Mouse (Mus musculus): Measurements from ENCODE around the gene Unc119. TPM values are rescaled to one million over a fixed set of nuclear protein-coding genes. Genes with fewer than 3 reads are reported as not detected.

Gene Unc119
- polyA plus RNA-seq, 1 experiment from 2014 or later, result 80.6 TPM

GRCm38 (mm10) chr11:78324000-78324785, 19.1 kb upstream of the Unc119 start:
- WGBS, result 89% methylated on average over 15 of the region's 15 CpGs
- Histone ChIP-seq H3K4me3 (no peak overlapping the region), H3K36me3 (peaks cover 34% of the 10 kb centered on the region), H3K9me3 (no peaks in the 10 kb centered on the region), H3K4me2 (replicated peaks) (no peak overlapping the region), H3K9ac (replicated peaks) (no peak overlapping the region), H3K27ac (replicated peaks) (no peak overlapping the region), H3K27me3 (no peaks in the 10 kb centered on the region), H3K4me1 (peaks cover 21% of the 10 kb centered on the region)
- no peak for ATAC-seq (ENCODE audit: low FRiP score, low read depth)

GRCm38 (mm10) chr11:78324965-78325364, 18.3 kb upstream of the Unc119 start:
- H3K27me3 ChIP-seq, result no peaks in the 10 kb centered on the region
- peaks cover 26% of the 10 kb centered on the region for H3K4me1 ChIP-seq
- H3K4me3 ChIP-seq, result no peak overlapping the region
- no peaks in the 10 kb centered on the region for H3K9me3 ChIP-seq
- H3K36me3 ChIP-seq, result peaks cover 27% of the 10 kb centered on the region
- WGBS, result 95% methylated on average over 12 of the region's 12 CpGs
- no peak overlapping the region for H3K4me2 ChIP-seq (replicated peaks)
- H3K27ac ChIP-seq (replicated peaks), result no peak overlapping the region
- ATAC-seq (ENCODE audit: low FRiP score, low read depth), result no peak
- no peak overlapping the region for H3K9ac ChIP-seq (replicated peaks)

- ATAC-seq (ENCODE audit: low FRiP score, low read depth), result no peak
- H3K4me1 ChIP-seq, result peaks cover 22% of the 10 kb centered on the region
Observed at GRCm38 (mm10) chr11:78327215-78327614, 16.1 kb upstream of the Unc119 start.

GRCm38 (mm10) chr11:78327634-78328511, 15.4 kb upstream of the Unc119 start, which contains the start of gene Pigs:
Pigs (plus strand) TSS chr11:78328415.
- Histone ChIP-seq H3K36me3 (peaks cover 6% of the 10 kb centered on the region), H3K4me2 (replicated peaks) (peak within 1 kb of the TSS; percentile 93), H3K4me3 (peak within 1 kb of the TSS; percentile 85), H3K9me3 (no peaks in the 10 kb centered on the region), H3K9ac (replicated peaks) (peak within 1 kb of the TSS; percentile 89), H3K27ac (replicated peaks) (no peak within 1 kb of the TSS), H3K4me1 (peaks cover 16% of the 10 kb centered on the region), H3K27me3 (no peaks in the 10 kb centered on the region)
- 14% methylated on average over 37 of the region's 37 CpGs for WGBS
- ATAC-seq (ENCODE audit: low FRiP score, low read depth), result peak; percentile 98

More at GRCm38 (mm10) chr11:78327215-78327614, 16.1 kb upstream of the Unc119 start:
- Histone ChIP-seq H3K9ac (replicated peaks) (no peak overlapping the region), H3K27me3 (no peaks in the 10 kb centered on the region), H3K4me2 (replicated peaks) (no peak overlapping the region), H3K36me3 (peaks cover 5% of the 10 kb centered on the region), H3K4me3 (no peak overlapping the region), H3K27ac (replicated peaks) (no peak overlapping the region), H3K9me3 (no peaks in the 10 kb centered on the region)
- WGBS, result 90% methylated on average over 4 of the region's 4 CpGs

- Histone ChIP-seq H3K27me3 (no peaks in the 10 kb centered on the region), H3K27ac (replicated peaks) (no peak overlapping the region), H3K4me1 (peaks cover 12% of the 10 kb centered on the region), H3K36me3 (peaks cover 13% of the 10 kb centered on the region), H3K4me3 (peak overlapping the region; percentile 85), H3K9ac (replicated peaks) (peak overlapping the region; percentile 89), H3K9me3 (no peaks in the 10 kb centered on the region), H3K4me2 (replicated peaks) (peak overlapping the region; percentile 93)
- ATAC-seq (ENCODE audit: low FRiP score, low read depth), result peak; percentile 78
- WGBS, result under 1% methylated on average over 38 of the region's 41 CpGs
Observed at GRCm38 (mm10) chr11:78328512-78329056, 14.7 kb upstream of the Unc119 start.

GRCm38 (mm10) chr11:78332676-78333075, 10.6 kb upstream of the Unc119 start:
- H3K27ac ChIP-seq (replicated peaks), result no peak overlapping the region
- H3K27me3 ChIP-seq, result no peaks in the 10 kb centered on the region
- H3K36me3 ChIP-seq, result peaks cover 48% of the 10 kb centered on the region
- H3K9me3 ChIP-seq, result no peaks in the 10 kb centered on the region
- H3K4me3 ChIP-seq, result no peak overlapping the region
- no peak overlapping the region for H3K9ac ChIP-seq (replicated peaks)
- peaks cover 12% of the 10 kb centered on the region for H3K4me1 ChIP-seq
- WGBS, result 96% methylated on average over 12 of the region's 12 CpGs
- no peak for ATAC-seq (ENCODE audit: low FRiP score, low read depth)
- no peak overlapping the region for H3K4me2 ChIP-seq (replicated peaks)

- Histone ChIP-seq H3K4me1 (peaks cover 7% of the 10 kb centered on the region), H3K9ac (replicated peaks) (no peak overlapping the region), H3K27me3 (no peaks in the 10 kb centered on the region), H3K4me3 (no peak overlapping the region), H3K27ac (replicated peaks) (no peak overlapping the region), H3K36me3 (peaks cover 55% of the 10 kb centered on the region), H3K9me3 (no peaks in the 10 kb centered on the region), H3K4me2 (replicated peaks) (no peak overlapping the region)
- 97% methylated on average over 5 of the region's 5 CpGs for WGBS
- no peak for ATAC-seq (ENCODE audit: low FRiP score, low read depth)
Observed at GRCm38 (mm10) chr11:78333992-78334391, 9.3 kb upstream of the Unc119 start.

GRCm38 (mm10) chr11:78337040-78337439, 6.2 kb upstream of the Unc119 start:
- H3K36me3 ChIP-seq, result peaks cover 81% of the 10 kb centered on the region
- H3K4me3 ChIP-seq, result no peak overlapping the region
- no peak overlapping the region for H3K4me2 ChIP-seq (replicated peaks)
- H3K9ac ChIP-seq (replicated peaks), result no peak overlapping the region
- H3K27me3 ChIP-seq, result no peaks in the 10 kb centered on the region
- H3K27ac ChIP-seq (replicated peaks), result no peak overlapping the region
- H3K9me3 ChIP-seq, result no peaks in the 10 kb centered on the region
- H3K4me1 ChIP-seq, result no peaks in the 10 kb centered on the region
- no peak for ATAC-seq (ENCODE audit: low FRiP score, low read depth)
- 96% methylated on average over 8 of the region's 8 CpGs for WGBS

- no peak overlapping the region for H3K27ac ChIP-seq (replicated peaks)
- peaks cover 30% of the 10 kb centered on the region for H3K4me1 ChIP-seq
- 86% methylated on average over 12 of the region's 12 CpGs for WGBS
- H3K27me3 ChIP-seq, result no peaks in the 10 kb centered on the region
- H3K9ac ChIP-seq (replicated peaks), result no peak overlapping the region
- ATAC-seq (ENCODE audit: low FRiP score, low read depth), result no peak
- H3K4me3 ChIP-seq, result no peak overlapping the region
- no peaks in the 10 kb centered on the region for H3K9me3 ChIP-seq
- H3K4me2 ChIP-seq (replicated peaks), result no peak overlapping the region
- H3K36me3 ChIP-seq, result peaks cover 42% of the 10 kb centered on the region
Observed at GRCm38 (mm10) chr11:78341702-78342101, 1.6 kb upstream of the Unc119 start.

- Histone ChIP-seq H3K4me3 (peak overlapping the region; percentile 65), H3K4me2 (replicated peaks) (peak overlapping the region; percentile 72), H3K27me3 (no peaks in the 10 kb centered on the region), H3K27ac (replicated peaks) (peak overlapping the region; percentile 81), H3K9ac (replicated peaks) (peak overlapping the region; percentile 85), H3K4me1 (peaks cover 32% of the 10 kb centered on the region), H3K36me3 (peaks cover 39% of the 10 kb centered on the region), H3K9me3 (no peaks in the 10 kb centered on the region)
- no peak for ATAC-seq (ENCODE audit: low FRiP score, low read depth)
- 80% methylated on average over 6 of the region's 6 CpGs for WGBS
Observed at GRCm38 (mm10) chr11:78344328-78344889, 1.1 kb downstream of the Unc119 start.

GRCm38 (mm10) chr11:78344890-78345715, 1.8 kb downstream of the Unc119 start:
- Histone ChIP-seq H3K9me3 (no peaks in the 10 kb centered on the region), H3K4me3 (0 out of 2 replicates have a peak overlapping the region, but pooled peaks have one; percentile 10), H3K4me2 (replicated peaks) (peak overlapping the region; percentile 72), H3K9ac (replicated peaks) (peak overlapping the region; percentile 43), H3K27me3 (no peaks in the 10 kb centered on the region), H3K27ac (replicated peaks) (no peak overlapping the region), H3K4me1 (peaks cover 32% of the 10 kb centered on the region), H3K36me3 (peaks cover 32% of the 10 kb centered on the region)
- ATAC-seq (ENCODE audit: low FRiP score, low read depth), result no peak
- 63% methylated on average over 8 of the region's 8 CpGs for WGBS

Measured in midbrain, embryonic 12.5 days (tissue).